Mouse (Mus musculus) brain, embryonic 14.5 days (tissue): Measurements from ENCODE around the gene Afg1l.

ENCODE experiments used
- CTCF ChIP-seq: fragments of 200-500 bp; IDR thresholded peaks from 2 replicates; pipeline ENCODE4 v1.5.1; 2012; ENCODE audit warnings: inconsistent platforms, mild to moderate bottlenecking, moderate library complexity, borderline replicate concordance; ENCODE audit not compliant: insufficient read depth, insufficient read length; ENCODE audit errors: extremely low read depth
- POLR2A ChIP-seq: fragments of 200-500 bp; IDR thresholded peaks from 2 replicates; pipeline ENCODE4 v1.6.1; 2012; ENCODE audit warnings: mild to moderate bottlenecking, inconsistent platforms, borderline replicate concordance; ENCODE audit not compliant: poor library complexity, insufficient read depth, insufficient read length, severe bottlenecking; ENCODE audit errors: extremely low read depth

GRCm38 (mm10) chr10:42275871-42276501 lies 202.4 kb downstream of the Afg1l start:
- TF ChIP-seq CTCF, result no peak
- no peak for TF ChIP-seq POLR2A
